Mouse (Mus musculus) kidney, adult 8-10 months (tissue): ENCODE data around the gene Ralbp1.

Experiments
- DNase-seq, 2 experiments: peaks; one replicate each; pipeline ENCODE4 v3.0.0; 2022

The Ralbp1 gene

DNA sequence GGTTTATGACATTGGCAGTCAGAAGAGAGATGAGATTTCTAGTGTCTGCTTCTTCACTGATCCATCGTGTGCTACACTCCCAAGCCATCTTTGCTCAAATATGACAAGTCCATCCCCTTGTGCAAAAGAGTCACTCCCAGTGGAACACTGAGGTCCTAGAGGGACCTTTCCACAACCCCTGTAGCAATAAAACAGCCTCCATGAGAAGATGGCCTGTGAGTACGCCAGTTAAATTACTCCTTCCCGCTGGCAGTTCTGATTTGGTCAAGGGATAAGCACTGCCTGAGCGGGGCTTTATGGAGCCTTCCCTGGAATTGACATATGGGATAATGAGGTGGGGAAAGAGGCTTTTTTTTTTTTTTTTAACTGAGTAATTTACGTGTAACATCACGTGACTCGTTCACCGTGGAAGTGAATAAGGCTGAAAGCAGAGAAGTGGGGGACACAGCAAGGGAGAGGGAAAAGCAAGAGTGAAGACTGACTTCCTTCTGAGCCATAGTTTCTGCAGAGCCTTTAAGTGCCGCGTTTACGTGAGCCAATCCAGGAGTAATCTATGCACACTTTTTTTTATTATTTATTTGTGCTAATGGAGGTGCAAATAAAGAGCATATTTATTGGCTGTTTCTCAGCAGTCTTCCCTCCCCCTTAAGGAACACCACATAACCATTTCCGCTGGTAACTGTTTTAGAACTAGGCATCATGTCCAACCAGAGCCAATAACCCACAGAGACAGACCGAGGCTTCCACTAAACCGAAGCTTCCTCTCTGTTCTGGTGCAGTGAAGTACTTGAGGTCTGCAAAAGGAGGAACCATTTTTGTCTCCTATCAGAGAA is at the start of gene Ralbp1:
TSS of gene Ralbp1 (minus strand) at position 102 of the 833 bp plus-strand sequence.
- peak in 1 of 2 experiments; percentile 37 for DNase-seq

DNA sequence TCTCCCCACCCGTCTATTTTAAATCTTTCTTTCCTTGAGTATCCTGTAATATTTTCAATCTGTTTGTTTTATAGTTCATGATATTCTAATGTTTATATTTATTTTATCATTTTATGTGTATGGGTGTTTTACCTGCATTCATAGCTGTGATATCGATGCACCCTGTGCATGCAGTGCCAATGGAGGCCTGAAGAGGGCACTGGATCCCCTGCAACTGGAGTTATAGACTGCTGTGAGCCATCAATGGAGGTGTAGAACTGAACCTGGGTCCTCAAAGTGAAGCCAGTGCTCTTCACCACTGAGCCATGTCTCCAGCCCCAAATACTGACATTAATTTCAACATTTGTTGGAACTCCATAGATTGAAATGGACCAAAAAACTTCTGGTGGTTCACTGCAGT is 48.1 kb upstream of the Ralbp1 start:
- DNase-seq, result no peak

DNA sequence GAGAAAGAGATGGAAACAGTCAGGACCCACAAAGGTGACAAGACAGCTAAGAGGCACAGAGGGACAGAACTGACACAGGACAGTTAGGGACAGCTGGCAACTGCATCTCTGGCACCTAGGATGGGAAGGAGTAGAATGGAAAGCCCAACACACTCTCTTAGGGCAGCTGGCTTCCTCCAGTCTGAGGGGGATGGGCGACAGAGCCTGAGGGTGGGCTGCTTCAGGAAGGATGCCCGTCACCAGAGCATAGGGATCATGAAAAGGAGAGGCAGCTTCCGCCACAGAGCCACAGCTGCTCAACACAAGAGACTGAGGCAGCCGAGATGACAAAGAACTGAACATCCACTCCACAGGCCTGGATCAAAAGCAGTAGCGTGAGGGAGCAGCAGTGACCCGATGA is 45.9 kb upstream of the Ralbp1 start:
- no peak for DNase-seq

DNA sequence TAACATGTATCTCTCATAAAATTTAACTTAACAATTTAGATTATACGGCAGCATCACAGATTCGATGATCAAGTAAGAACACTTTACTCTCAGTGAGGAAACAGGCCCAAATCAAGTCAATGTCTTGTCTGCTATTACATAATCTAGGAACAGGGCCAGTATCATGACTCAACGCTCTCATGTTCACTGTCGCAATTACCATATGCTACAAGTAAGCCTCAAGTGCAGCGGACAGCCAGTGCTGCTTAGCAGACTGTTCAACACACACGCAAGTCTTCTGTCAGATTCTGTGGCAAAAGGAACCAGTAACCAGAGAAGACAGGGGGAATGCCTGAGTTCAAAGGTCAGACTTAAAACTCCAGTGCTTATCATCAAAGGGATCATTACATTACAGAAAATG is 45.4 kb upstream of the Ralbp1 start:
- DNase-seq, result no peak

- DNase-seq, result no peak
Observed at GRCm38 (mm10) chr17:65930158-65930826, 44.7 kb upstream of the Ralbp1 start.

- DNase-seq, result no peak
Observed at GRCm38 (mm10) chr17:65929319-65929978, 43.9 kb upstream of the Ralbp1 start.

DNA sequence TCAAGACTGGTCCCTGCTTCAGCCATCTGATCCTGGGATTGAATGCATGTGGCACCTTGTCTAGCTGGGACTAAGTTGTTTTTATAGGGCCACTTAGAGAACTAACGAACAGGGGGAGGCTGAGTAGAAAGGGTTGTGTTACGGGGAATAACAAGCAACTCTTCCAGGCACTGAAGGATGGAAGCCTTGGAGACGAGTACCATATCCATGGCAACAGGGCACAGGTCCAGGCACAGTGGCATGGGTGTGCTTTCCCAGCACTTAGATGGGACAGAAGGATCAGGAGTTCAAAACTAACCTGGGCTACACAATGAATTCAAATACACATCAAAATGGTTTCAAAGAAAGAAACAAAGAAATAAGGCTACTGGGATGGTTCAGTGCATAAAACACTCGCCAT is 41.5 kb upstream of the Ralbp1 start:
- DNase-seq, result no peak

DNA sequence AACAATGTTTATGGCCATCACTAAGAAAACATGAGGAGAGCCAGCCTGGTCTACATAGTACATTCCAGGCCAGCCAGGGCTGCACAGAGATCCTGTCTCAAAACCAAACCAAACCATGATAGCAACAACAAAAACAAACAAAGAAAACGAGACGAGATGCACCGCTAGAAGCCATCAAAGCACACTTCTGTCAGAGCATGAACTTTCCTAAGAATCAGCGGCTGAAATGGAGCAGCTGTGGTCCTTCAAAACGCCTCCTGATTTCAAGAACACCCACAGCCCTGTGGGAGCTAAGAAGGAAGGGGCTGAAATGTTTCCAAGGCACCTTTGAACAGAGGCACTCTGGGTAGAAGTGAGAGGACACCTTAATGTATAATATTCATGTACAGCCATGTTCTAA is 38.6 kb upstream of the Ralbp1 start:
- no peak for DNase-seq

- no peak for DNase-seq
Observed at GRCm38 (mm10) chr17:65921975-65922374, 36.4 kb upstream of the Ralbp1 start.

GRCm38 (mm10) chr17:65919235-65919634 is 33.6 kb upstream of the Ralbp1 start:
- no peak for DNase-seq

DNA sequence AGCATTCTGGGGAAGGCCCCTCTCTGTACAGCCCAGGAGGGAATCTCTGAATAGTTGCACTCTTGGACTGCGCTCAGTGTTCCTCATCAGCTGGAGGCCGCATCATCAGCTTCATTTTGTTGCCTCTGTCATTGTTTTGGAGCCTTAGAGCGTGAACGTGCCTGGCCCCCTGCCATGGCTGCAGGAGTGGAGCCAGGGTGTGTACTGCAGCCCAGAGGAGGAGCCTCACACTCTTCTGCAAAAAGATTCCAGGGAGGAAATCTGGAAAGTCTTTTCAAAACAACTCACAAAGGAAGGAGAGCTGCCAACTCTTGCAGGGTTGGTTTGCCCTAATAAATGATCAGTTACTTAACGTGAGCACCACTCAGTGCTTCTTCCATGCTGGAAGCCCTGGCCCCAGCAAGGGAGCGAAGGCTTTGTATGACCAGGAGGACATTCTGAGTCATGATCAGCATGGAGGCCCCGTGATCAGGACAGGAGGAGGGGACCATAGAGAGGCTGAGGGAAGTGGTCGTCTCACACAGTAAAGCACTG is 30.6 kb upstream of the Ralbp1 start:
- peak; percentile 70 to 79 for DNase-seq

GRCm38 (mm10) chr17:65914083-65914482 is 28.5 kb upstream of the Ralbp1 start:
- no peak for DNase-seq

DNA sequence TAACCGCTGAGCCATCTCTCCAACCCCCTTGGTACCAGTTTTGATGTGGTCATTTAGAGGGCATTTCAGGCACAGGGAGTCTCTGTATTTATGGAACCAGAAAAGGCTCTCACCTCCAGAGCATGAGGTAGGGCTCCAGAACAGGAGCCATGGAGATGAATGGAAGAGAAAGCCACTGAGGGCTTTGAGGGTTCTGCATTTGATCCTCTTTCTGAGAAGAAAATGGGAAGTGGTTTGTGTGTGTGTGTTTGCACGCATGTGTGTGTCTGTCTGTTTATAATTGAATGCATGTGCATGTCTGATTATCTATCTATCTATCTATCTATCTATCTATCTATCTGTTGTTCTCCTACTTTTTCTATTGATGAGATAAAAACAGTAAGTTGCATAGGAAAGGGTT is 26.6 kb upstream of the Ralbp1 start:
- no peak for DNase-seq

GRCm38 (mm10) chr17:65911285-65912069 is 25.9 kb upstream of the Ralbp1 start:
- no peak for DNase-seq

- no peak for DNase-seq
Observed at GRCm38 (mm10) chr17:65908270-65908669, 22.7 kb upstream of the Ralbp1 start.

DNA sequence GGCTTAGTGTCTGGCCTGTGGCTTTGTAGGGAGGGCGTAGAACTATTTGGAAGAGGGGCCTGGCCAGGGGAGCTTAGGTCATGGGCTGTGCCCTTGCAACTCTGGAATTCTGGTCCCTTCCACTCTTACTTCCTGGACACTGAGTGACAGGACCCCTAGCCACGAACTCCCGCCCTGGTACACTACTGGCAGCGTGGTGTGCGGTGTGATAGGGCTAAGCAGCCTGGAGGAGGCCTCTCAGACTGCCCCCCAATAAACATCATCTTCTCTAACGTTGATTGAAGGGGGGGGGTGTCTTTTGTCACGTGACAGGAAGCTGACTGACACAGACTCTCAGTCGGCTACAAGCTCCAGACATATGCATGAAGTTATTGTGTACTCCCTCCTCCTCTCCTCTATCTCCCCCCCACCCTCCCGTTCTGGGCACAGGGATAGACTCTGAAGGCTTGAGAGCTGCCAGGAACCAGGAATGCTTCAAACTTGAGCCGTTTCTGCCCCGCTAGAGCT is 21.4 kb upstream of the Ralbp1 start:
- no peak for DNase-seq

- DNase-seq, result no peak
Observed at GRCm38 (mm10) chr17:65906313-65906894, 20.8 kb upstream of the Ralbp1 start.

GRCm38 (mm10) chr17:65905241-65905640 is 19.6 kb upstream of the Ralbp1 start:
- no peak for DNase-seq

- no peak for DNase-seq
Observed at GRCm38 (mm10) chr17:65903826-65904225, 18.2 kb upstream of the Ralbp1 start.

- DNase-seq, result no peak
Observed at GRCm38 (mm10) chr17:65903011-65903410, 17.4 kb upstream of the Ralbp1 start.

DNA sequence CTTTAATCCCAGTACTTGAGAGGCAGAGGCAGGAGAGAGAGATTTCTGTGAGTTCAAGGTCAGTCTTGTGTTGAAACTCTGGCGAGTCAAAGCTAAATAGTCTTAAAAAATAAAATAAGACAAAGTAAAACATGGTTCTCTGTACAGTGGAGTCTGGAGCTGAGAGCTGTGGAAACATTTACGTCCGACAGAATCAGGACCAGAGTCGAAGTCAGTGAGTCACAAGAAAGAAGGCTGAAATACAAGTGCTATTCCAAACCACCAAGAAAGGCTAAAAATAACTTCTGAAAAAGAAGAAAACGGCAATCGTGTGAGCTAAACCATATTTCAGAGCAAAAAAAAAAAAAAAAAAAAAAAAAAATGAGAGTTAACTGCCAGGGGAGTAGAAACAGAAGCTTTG is 16.7 kb upstream of the Ralbp1 start:
- DNase-seq, result no peak

GRCm38 (mm10) chr17:65896016-65896415 is 10.4 kb upstream of the Ralbp1 start:
- no peak for DNase-seq
